Mouse (Mus musculus) spleen, adult 2 months (tissue): ENCODE results near the gene Rnf186. TPM values are rescaled to one million over a fixed set of nuclear protein-coding genes. Genes with fewer than 3 reads are reported as not detected.
"Not testable (repeated sequence)": the region's sequence is repeated elsewhere in the genome, so short reads cannot be mapped to it uniquely, and the experiment has no call there.

ENCODE experiments used
- DNase-seq, 2 experiments: peaks; one replicate each; pipeline versions ENCODE4 v3.0.0 to v3.0.0-alpha.2; 2012 to 2021; ENCODE audit warnings: low spot score in 2 of 2, low read depth in 1 of 2
- H3K27ac ChIP-seq: fragments of 200-500 bp; 2 replicates; pipeline ENCODE4 v1.5.1; 2012; ENCODE audit warnings: low read length, inconsistent platforms; ENCODE audit not compliant: insufficient read depth
- H3K27me3 ChIP-seq: fragments of 200-500 bp; 2 replicates; pipeline ENCODE4 v1.6.1; 2012; ENCODE audit warnings: mild to moderate bottlenecking, moderate library complexity, low read length, inconsistent platforms; ENCODE audit not compliant: control insufficient read depth, insufficient read depth
- H3K36me3 ChIP-seq: fragments of 200-500 bp; 2 replicates; pipeline ENCODE4 v1.6.1; 2012; ENCODE audit warnings: mild to moderate bottlenecking, low read length, inconsistent platforms; ENCODE audit not compliant: control insufficient read depth, insufficient read depth
- H3K4me1 ChIP-seq: fragments of 200-500 bp; 2 replicates; pipeline ENCODE4 v1.6.1; 2011; ENCODE audit warnings: inconsistent platforms; ENCODE audit not compliant: control insufficient read depth, insufficient read depth, insufficient read length
- H3K4me3 ChIP-seq: fragments of 200-500 bp; 2 replicates; pipeline ENCODE4 v1.5.1; 2011; ENCODE audit warnings: mild to moderate bottlenecking, inconsistent platforms; ENCODE audit not compliant: insufficient read depth, insufficient read length; ENCODE audit errors: extremely low read depth
- CTCF ChIP-seq: fragments of 200-500 bp; IDR thresholded peaks from 2 replicates; pipeline ENCODE4 v1.5.1; 2011; ENCODE audit warnings: mild to moderate bottlenecking, inconsistent platforms; ENCODE audit not compliant: insufficient read depth, insufficient read length, insufficient replicate concordance; ENCODE audit errors: extremely low read depth
- POLR2A ChIP-seq: fragments of 200-500 bp; IDR thresholded peaks from 2 replicates; pipeline ENCODE4 v1.6.1; 2011; ENCODE audit warnings: low read depth, low read length, inconsistent platforms
- WGBS: fragments of 180-500 bp; shearing (Covaris S2); methylation state at CpG from one replicate; pipeline ENCODE4 v1.1.7; 2018; 5-methylcytosine and 5-hydroxymethylcytosine counted together
- polyA plus RNA-seq: library from polyadenylated mRNA; depleted of rRNA; stranded (reverse); fragments of >200 nt; gene quantifications from 2 replicates; pipeline ENCODE4 v1.2.3, GENCODE M21; 2012

The Rnf186 gene
- polyA plus RNA-seq, 1 experiment, result 0.06 TPM

GRCm38 (mm10) chr4:138968772-138969556, 2.1 kb downstream of the Rnf186 start:
- no peak for DNase-seq
- Histone ChIP-seq H3K4me3 (no peak overlapping the region), H3K27me3 (no peaks in the 10 kb centered on the region), H3K27ac (no peak overlapping the region), H3K4me1 (peaks cover 3% of the 10 kb centered on the region; the same call in 1 of the 2 replicates), H3K36me3 (no peaks in the 10 kb centered on the region)
- TF ChIP-seq CTCF, result no peak
- no peak for TF ChIP-seq POLR2A
- 83% methylated on average over 16 of the region's 16 CpGs for WGBS

DNA sequence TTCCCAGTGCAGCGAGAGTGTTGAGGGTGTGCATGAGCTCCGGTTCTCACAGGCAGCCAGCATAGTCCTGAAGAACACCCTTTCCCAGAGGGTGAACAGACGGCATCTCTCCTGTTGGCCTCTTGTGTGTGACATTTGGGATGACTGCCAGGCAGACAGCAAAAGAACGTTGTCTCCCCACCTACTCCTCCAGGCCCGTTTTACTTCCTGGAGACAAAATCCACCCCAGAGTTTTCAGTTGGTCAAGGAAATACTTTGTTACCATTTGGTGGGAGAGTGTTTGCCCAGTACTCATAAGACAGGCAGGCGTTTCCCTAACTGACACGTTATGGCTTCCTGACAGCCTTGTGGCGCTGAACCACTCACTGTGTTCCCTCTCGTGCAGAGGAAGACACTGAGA, 2.8 kb downstream of the Rnf186 start:
- 68% methylated on average over 9 of the region's 9 CpGs for WGBS
- no peak overlapping the region for H3K27ac ChIP-seq
- no peaks in the 10 kb centered on the region for H3K27me3 ChIP-seq
- TF ChIP-seq POLR2A, result no peak
- no peak for TF ChIP-seq CTCF
- no peaks in the 10 kb centered on the region for H3K36me3 ChIP-seq
- peaks cover 6% of the 10 kb centered on the region; the same call in 1 of the 2 replicates for H3K4me1 ChIP-seq
- no peak overlapping the region for H3K4me3 ChIP-seq
- no peak for DNase-seq

GRCm38 (mm10) chr4:138971371-138971770, 4.5 kb downstream of the Rnf186 start:
- no peaks in the 10 kb centered on the region for H3K36me3 ChIP-seq
- 97% methylated on average over 6 of the region's 6 CpGs for WGBS
- TF ChIP-seq POLR2A, result no peak
- no peak for TF ChIP-seq CTCF
- H3K27ac ChIP-seq, result no peak overlapping the region
- peaks cover 6% of the 10 kb centered on the region; the same call in 1 of the 2 replicates for H3K4me1 ChIP-seq
- DNase-seq, result no peak
- H3K4me3 ChIP-seq, result no peak overlapping the region
- no peaks in the 10 kb centered on the region for H3K27me3 ChIP-seq

DNA sequence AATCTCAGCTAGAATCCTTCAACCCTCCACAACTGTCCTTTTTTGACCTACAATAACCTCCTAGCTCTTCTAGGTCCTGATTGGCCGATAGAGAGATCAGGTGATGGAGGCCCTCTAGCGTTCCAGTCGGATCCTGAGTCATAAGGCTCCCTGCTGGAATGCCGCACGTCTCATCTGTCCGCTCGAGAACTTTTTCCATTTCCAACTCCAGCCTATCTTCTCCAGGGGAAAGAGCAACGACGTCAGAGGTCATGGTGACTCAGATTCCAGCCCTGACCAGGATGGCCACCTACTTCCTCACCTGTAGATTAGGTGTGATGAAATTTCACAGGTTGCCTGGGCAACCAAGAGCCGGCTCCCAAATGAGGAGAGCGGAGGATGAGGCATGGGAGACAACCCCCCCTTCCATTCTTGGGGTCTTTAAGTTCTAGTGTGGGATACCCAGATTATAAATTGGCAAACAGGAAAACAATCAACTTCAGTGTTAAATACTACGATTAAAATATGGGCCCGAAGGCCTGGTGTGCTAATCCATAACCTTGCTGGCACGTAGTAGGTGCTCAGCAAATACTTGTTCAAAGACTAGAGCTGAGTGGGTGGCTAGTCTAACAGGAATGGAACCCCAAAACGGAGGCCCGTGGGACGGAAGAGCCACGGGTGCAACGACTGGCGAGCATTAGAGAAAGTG, 5.4 kb downstream of the Rnf186 start:
- H3K4me1 ChIP-seq, result peaks cover 6% of the 10 kb centered on the region; the same call in 1 of the 2 replicates
- WGBS, result 5% methylated on average over 20 of the region's 20 CpGs
- H3K27me3 ChIP-seq, result no peaks in the 10 kb centered on the region
- H3K4me3 ChIP-seq, result peak overlapping the region; percentile 91
- peak; percentile 27 to 28 for DNase-seq
- TF ChIP-seq CTCF, result no peak
- peak; percentile 62 for TF ChIP-seq POLR2A
- H3K27ac ChIP-seq, result peak overlapping the region; percentile 91
- no peaks in the 10 kb centered on the region for H3K36me3 ChIP-seq

DNA sequence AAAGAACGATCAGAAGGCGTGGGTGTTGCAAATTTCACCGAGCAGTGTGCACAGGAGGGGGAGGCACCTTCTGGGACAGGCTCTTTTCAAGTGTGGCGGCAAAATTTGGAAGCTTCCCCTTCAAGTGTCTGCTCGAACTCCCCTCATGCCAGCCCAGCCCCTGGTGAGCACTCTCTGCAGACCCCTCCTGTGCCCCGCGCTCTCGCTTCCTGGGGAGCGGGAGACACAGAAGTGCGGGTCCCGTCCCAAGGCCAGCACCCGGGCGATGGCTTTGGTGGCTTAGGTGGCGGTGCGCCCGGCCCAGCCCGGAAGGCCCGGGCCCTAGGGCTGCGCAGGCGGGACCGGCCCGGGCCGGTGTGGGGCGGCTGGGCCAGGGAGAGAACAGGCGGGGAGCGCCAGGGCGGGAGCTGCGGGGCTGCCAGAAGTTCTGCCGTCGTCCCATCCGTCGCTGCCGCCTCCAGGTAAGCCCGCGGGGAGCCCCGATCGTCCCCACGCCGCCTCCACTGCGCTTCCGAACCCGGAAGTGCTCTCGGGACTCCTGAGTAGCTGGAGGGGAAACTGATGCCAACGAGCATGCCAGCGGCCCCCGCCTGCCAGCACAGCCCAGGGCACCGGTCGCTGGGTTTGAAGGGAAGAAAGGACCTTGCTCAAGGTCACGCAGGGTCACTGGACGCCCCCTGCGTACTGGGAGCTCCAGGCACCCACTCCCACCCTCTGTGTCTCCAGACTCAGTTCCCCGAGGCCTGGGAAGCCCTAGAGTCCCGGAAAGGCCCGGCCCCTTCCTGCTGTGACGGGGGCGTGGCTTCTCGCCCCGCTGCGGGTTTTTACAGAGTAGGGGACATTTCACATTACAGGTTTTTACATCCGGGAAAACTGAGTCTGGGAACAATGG, 6.2 kb downstream of the Rnf186 start, which contains the start of gene Tmco4:
TSS of gene Tmco4 (plus strand) at position 62 of the 892 bp plus-strand sequence.
- H3K36me3 ChIP-seq, result no peaks in the 10 kb centered on the region
- peak; percentile 74 to 81 for DNase-seq

DNA sequence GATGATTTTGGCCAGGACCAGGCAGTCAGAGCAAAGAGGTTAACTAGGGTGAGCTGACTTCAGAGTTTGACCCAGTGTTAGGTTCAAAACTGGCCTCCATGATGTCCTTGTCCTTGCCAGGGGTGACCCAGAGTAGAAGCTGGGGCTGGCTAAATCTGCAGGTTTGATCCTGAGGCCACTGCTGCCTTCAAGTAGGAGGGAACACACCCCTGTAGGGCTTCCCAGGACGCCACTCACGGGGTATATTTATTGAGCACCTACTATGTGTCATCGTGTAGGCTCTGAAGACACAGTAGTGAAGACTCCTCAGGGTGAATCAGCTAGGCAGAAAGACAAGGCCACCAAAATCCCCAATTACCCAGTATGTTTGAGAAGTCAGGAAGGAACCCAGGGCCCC, 6.8 kb downstream of the Rnf186 start:
- Histone ChIP-seq H3K4me1 (peaks cover 6% of the 10 kb centered on the region; the same call in 1 of the 2 replicates), H3K27ac (peak overlapping the region; percentile 72), H3K27me3 (no peaks in the 10 kb centered on the region), H3K4me3 (peak overlapping the region; percentile 91), H3K36me3 (no peaks in the 10 kb centered on the region)
- 57% methylated on average over 3 of the region's 3 CpGs for WGBS
- DNase-seq, result no peak
- TF ChIP-seq CTCF (no peak), POLR2A (no peak)

More for the DNA sequence above, 6.2 kb downstream of the Rnf186 start, which contains the start of gene Tmco4:
- Histone ChIP-seq H3K27me3 (no peaks in the 10 kb centered on the region), H3K27ac (peak within 1 kb of the TSS; percentile 91), H3K4me3 (peak within 1 kb of the TSS; percentile 91), H3K4me1 (peaks cover 6% of the 10 kb centered on the region; the same call in 1 of the 2 replicates)
- no peak for TF ChIP-seq CTCF
- TF ChIP-seq POLR2A, result peak; percentile 62
- WGBS, result under 1% methylated on average over 60 of the region's 60 CpGs

GRCm38 (mm10) chr4:138974540-138974939, 7.6 kb downstream of the Rnf186 start:
- H3K4me1 ChIP-seq, H3K27ac ChIP-seq, H3K4me3 ChIP-seq, DNase-seq, H3K27me3 ChIP-seq, H3K36me3 ChIP-seq: not testable (repeated sequence)
- 97% methylated on average over 2 of the region's 2 CpGs for WGBS
